Mouse (Mus musculus) cerebellum, adult 2 months (tissue): ENCODE data around the gene Hsd11b1.

Experiments
- CTCF ChIP-seq: fragments of 200-500 bp; IDR thresholded peaks from 2 replicates; pipeline ENCODE4 v1.5.1; 2011; ENCODE audit warnings: low read depth, mild to moderate bottlenecking, control low read depth, low read length, moderate library complexity, borderline replicate concordance; ENCODE audit not compliant: insufficient read depth
- POLR2A ChIP-seq: fragments of 200-500 bp; IDR thresholded peaks from 2 replicates; pipeline ENCODE4 v1.6.1; 2011; ENCODE audit warnings: low read length, control low read depth, borderline replicate concordance; ENCODE audit not compliant: insufficient read depth

DNA sequence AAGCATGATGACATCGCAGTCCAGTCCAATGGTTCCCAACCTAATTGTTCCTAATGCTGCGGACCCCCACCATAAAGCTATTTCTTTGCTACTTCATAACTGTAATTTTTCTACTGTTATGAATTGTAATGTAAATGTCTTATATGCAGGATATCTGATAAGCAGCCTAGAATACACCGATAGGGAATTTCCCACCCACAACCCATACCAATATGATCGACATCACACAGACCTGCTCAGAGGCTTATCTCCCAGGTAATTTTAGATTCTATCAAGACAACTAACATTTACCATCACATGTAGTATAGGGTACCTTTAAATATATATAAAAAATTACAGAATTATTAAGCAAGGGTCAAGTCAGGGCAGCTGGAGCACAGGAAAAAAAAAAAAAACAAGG is 37.8 kb downstream of the Hsd11b1 start:
- TF ChIP-seq CTCF, result no peak
- TF ChIP-seq POLR2A, result no peak
